Mouse (Mus musculus) E14TG2a.4 (cell line): Measurements from ENCODE around the gene Ppm1h.

Experiments used
- CTCF ChIP-seq: conservative IDR thresholded peaks from 2 replicates; pipeline ENCODE4 v1.5.1; 2014; ENCODE audit warnings: low read length
- NANOG ChIP-seq: IDR thresholded peaks from 2 replicates; pipeline ENCODE4 v1.6.1; 2014; ENCODE audit warnings: borderline replicate concordance, low read length, mixed read lengths

DNA sequence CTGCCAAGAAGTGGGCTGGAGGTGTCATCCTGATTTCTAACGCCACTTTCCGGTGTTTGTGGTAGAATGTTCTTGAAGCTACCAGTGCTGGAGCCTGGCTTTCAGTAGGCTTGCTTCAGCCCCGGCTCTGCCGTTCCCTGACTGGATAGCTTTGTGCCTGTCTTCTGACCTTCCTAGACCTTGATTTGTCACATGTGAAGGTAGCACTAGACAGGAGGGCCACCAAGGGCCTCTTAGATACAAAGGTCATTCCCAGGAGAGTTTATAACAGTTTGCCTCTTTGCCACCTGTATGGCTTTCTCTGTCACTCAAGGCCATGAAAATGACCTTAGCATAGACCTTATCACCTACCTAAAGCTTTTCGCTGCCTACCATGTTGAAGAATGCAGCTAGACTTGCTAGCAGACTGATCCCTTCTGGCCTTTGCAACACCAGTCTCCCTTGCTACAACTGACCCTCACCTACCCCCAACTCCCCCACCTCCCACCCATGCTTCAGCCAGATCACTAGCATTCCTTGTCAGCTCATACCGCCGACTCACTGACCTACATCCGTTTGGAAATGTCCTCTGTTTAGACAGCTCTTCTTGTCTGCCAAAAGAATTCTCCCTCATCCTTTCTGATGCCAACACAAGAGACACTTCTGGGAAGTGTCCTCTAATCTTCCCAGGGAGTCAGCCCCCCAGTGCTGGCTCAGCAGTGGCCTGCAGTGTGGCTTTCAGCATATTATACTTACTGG is 180.5 kb downstream of the Ppm1h start:
- no peak for TF ChIP-seq CTCF
- no peak for TF ChIP-seq NANOG
